Mouse (Mus musculus) cerebellum, adult 2 months (tissue): ENCODE measurements around the gene Pnpt1.

Experiments
- CTCF ChIP-seq: fragments of 200-500 bp; IDR thresholded peaks from 2 replicates; pipeline ENCODE4 v1.5.1; 2011; ENCODE audit warnings: low read depth, mild to moderate bottlenecking, control low read depth, low read length, moderate library complexity, borderline replicate concordance; ENCODE audit not compliant: insufficient read depth
- POLR2A ChIP-seq: fragments of 200-500 bp; IDR thresholded peaks from 2 replicates; pipeline ENCODE4 v1.6.1; 2011; ENCODE audit warnings: low read length, control low read depth, borderline replicate concordance; ENCODE audit not compliant: insufficient read depth

- no peak for TF ChIP-seq CTCF
- no peak for TF ChIP-seq POLR2A
Observed at GRCm38 (mm10) chr11:29179319-29179718, 48.8 kb downstream of the Pnpt1 start.
